Mouse (Mus musculus): ENCODE measurements around the gene Ubash3b.

GRCm38 (mm10) chr9:41156006-41156719 is 5.3 kb downstream of the Ubash3b start:
- TF ChIP-seq POLR2A (IDR thresholded peaks at IDR 0.05; ENCODE audit: extremely low read depth, insufficient read depth, low read length) (no peak), CTCF (IDR thresholded peaks at IDR 0.05; ENCODE audit: extremely low read depth, insufficient read depth, low read length) (no peak)
